Mouse (Mus musculus): ENCODE data around the gene Btg1. TPM values are rescaled to one million over a fixed set of nuclear protein-coding genes. Genes with fewer than 3 reads are reported as not detected.

Btg1 gene
- polyA plus RNA-seq, 1 experiment, result 42.9 TPM

GRCm38 (mm10) chr10:96628100-96628912, 11.5 kb downstream of the Btg1 start:
- WGBS, result 74% methylated on average over 16 of the region's 16 CpGs
- no peak for DNase-seq
- no peak for TF ChIP-seq POLR2A (IDR thresholded peaks at IDR 0.05; ENCODE audit: borderline replicate concordance, extremely low read depth, low read depth, low read length)
- TF ChIP-seq CTCF (IDR thresholded peaks at IDR 0.05; ENCODE audit: insufficient read depth, low read length), result no peak
- no peak overlapping the region for H3K4me3 ChIP-seq (replicated peaks; ENCODE audit: extremely low read depth, low read depth, low read length)
- peaks cover 13% of the 10 kb centered on the region for H3K4me1 ChIP-seq (ENCODE audit: control insufficient read depth, insufficient read depth, low read length)

GRCm38 (mm10) chr10:96628913-96629199, 12.1 kb downstream of the Btg1 start:
- DNase-seq, result no peak
- Histone ChIP-seq H3K4me3 (replicated peaks; ENCODE audit: extremely low read depth, low read depth, low read length) (no peak overlapping the region), H3K4me1 (ENCODE audit: control insufficient read depth, insufficient read depth, low read length) (peaks cover 11% of the 10 kb centered on the region)
- no peak for TF ChIP-seq CTCF (IDR thresholded peaks at IDR 0.05; ENCODE audit: insufficient read depth, low read length)
- no peak for TF ChIP-seq POLR2A (IDR thresholded peaks at IDR 0.05; ENCODE audit: borderline replicate concordance, extremely low read depth, low read depth, low read length)
- WGBS, result 65% methylated on average over 7 of the region's 7 CpGs

GRCm38 (mm10) chr10:96630110-96630509, 13.3 kb downstream of the Btg1 start:
- no peak for TF ChIP-seq POLR2A (IDR thresholded peaks at IDR 0.05; ENCODE audit: borderline replicate concordance, extremely low read depth, low read depth, low read length)
- no peak for TF ChIP-seq CTCF (IDR thresholded peaks at IDR 0.05; ENCODE audit: insufficient read depth, low read length)
- Histone ChIP-seq H3K4me3 (replicated peaks; ENCODE audit: extremely low read depth, low read depth, low read length) (no peak overlapping the region), H3K4me1 (ENCODE audit: control insufficient read depth, insufficient read depth, low read length) (peaks cover 4% of the 10 kb centered on the region)
- no peak for DNase-seq
- WGBS, result 56% methylated on average over 5 of the region's 5 CpGs

GRCm38 (mm10) chr10:96631066-96631711, 14.4 kb downstream of the Btg1 start:
- Histone ChIP-seq H3K4me3 (replicated peaks; ENCODE audit: extremely low read depth, low read depth, low read length) (no peak overlapping the region), H3K4me1 (ENCODE audit: control insufficient read depth, insufficient read depth, low read length) (peaks cover 4% of the 10 kb centered on the region)
- no peak for DNase-seq
- TF ChIP-seq POLR2A (IDR thresholded peaks at IDR 0.05; ENCODE audit: borderline replicate concordance, extremely low read depth, low read depth, low read length) (no peak), CTCF (IDR thresholded peaks at IDR 0.05; ENCODE audit: insufficient read depth, low read length) (no peak)
- WGBS, result 71% methylated on average over 9 of the region's 9 CpGs

- peaks cover 4% of the 10 kb centered on the region for H3K4me1 ChIP-seq (ENCODE audit: control insufficient read depth, insufficient read depth, low read length)
- WGBS, result 65% methylated on average over 12 of the region's 12 CpGs
- DNase-seq, result no peak
- H3K4me3 ChIP-seq (replicated peaks; ENCODE audit: extremely low read depth, low read depth, low read length), result no peak overlapping the region
- TF ChIP-seq POLR2A (IDR thresholded peaks at IDR 0.05; ENCODE audit: borderline replicate concordance, extremely low read depth, low read depth, low read length) (no peak), CTCF (IDR thresholded peaks at IDR 0.05; ENCODE audit: insufficient read depth, low read length) (no peak)
Observed at GRCm38 (mm10) chr10:96632271-96633144, 15.7 kb downstream of the Btg1 start.

- TF ChIP-seq POLR2A (IDR thresholded peaks at IDR 0.05; ENCODE audit: borderline replicate concordance, extremely low read depth, low read depth, low read length) (no peak), CTCF (IDR thresholded peaks at IDR 0.05; ENCODE audit: insufficient read depth, low read length) (no peak)
- no peak overlapping the region for H3K4me3 ChIP-seq (replicated peaks; ENCODE audit: extremely low read depth, low read depth, low read length)
- no peak for DNase-seq
- 68% methylated on average over 4 of the region's 4 CpGs for WGBS
- peaks cover 4% of the 10 kb centered on the region for H3K4me1 ChIP-seq (ENCODE audit: control insufficient read depth, insufficient read depth, low read length)
Observed at GRCm38 (mm10) chr10:96633145-96633516, 16.3 kb downstream of the Btg1 start.

GRCm38 (mm10) chr10:96635472-96635871, 18.7 kb downstream of the Btg1 start:
- DNase-seq, result no peak
- no peak for TF ChIP-seq POLR2A (IDR thresholded peaks at IDR 0.05; ENCODE audit: borderline replicate concordance, extremely low read depth, low read depth, low read length)
- TF ChIP-seq CTCF (IDR thresholded peaks at IDR 0.05; ENCODE audit: insufficient read depth, low read length), result no peak
- no peak overlapping the region for H3K4me3 ChIP-seq (replicated peaks; ENCODE audit: extremely low read depth, low read depth, low read length)
- 28% methylated on average over 4 of the region's 4 CpGs for WGBS
- H3K4me1 ChIP-seq (ENCODE audit: control insufficient read depth, insufficient read depth, low read length), result no peaks in the 10 kb centered on the region; the same call in none of the 2 replicates

GRCm38 (mm10) chr10:96638477-96638876, 21.7 kb downstream of the Btg1 start:
- Histone ChIP-seq H3K4me1 (ENCODE audit: control insufficient read depth, insufficient read depth, low read length) (no peaks in the 10 kb centered on the region; the same call in none of the 2 replicates), H3K4me3 (replicated peaks; ENCODE audit: extremely low read depth, low read depth, low read length) (no peak overlapping the region)
- WGBS, result 64% methylated on average over 2 of the region's 2 CpGs
- TF ChIP-seq CTCF (IDR thresholded peaks at IDR 0.05; ENCODE audit: insufficient read depth, low read length), result no peak
- no peak for TF ChIP-seq POLR2A (IDR thresholded peaks at IDR 0.05; ENCODE audit: borderline replicate concordance, extremely low read depth, low read depth, low read length)
- DNase-seq, result no peak

GRCm38 (mm10) chr10:96642014-96642413, 25.2 kb downstream of the Btg1 start:
- WGBS, result 63% methylated on average over 4 of the region's 4 CpGs
- no peak for DNase-seq
- no peak for TF ChIP-seq POLR2A (IDR thresholded peaks at IDR 0.05; ENCODE audit: borderline replicate concordance, extremely low read depth, low read depth, low read length)
- no peak for TF ChIP-seq CTCF (IDR thresholded peaks at IDR 0.05; ENCODE audit: insufficient read depth, low read length)
- Histone ChIP-seq H3K4me1 (ENCODE audit: control insufficient read depth, insufficient read depth, low read length) (0 out of 2 replicates have a peak, but pooled peaks cover 2% of the 10 kb centered on the region), H3K4me3 (replicated peaks; ENCODE audit: extremely low read depth, low read depth, low read length) (no peak overlapping the region)
